19 mouse cellular contexts compared by ENCODE assay signal in genomic region chr3:22023551-22023950, GRCm38 (mm10). TPM values are rescaled to one million over a fixed set of nuclear protein-coding genes. Genes with fewer than 3 reads are reported as not detected.
A peak's percentile ranks its signal among the peaks of the same experiment; 100 is the strongest.
DNase-seq lines count a peak whose midpoint lies in the region; ATAC-seq lines count a peak whose summit lies in the region.
"Had no signal": no experiment of that assay in that cellular context is flagged by ENCODE, and none has a peak within 500 bp of the region (broad histone marks: within the 10 kb centered on the region; RNA-seq: fewer than 3 reads in every experiment).

No protein-coding gene starts in this region.

- ATAC-seq in frontal cortex, adult (ENCODE audit: low TSS enrichment): peak; percentile 55; the same call in 1 of the 2 replicates
- no peak for ATAC-seq in kidney, embryonic 16.5 days (ENCODE audit: low FRiP score, low TSS enrichment)
- ATAC-seq: activated CD4-positive, CD25-positive, alpha-beta regulatory T cell, adult 4 months; forebrain, embryonic 14.5 days; Patski had no signal

- peak overlapping the region; percentile 1; the same call in 1 of the 2 replicates for H3K27ac ChIP-seq in kidney, embryonic 16.5 days (ENCODE audit: low read length)
- H3K27ac ChIP-seq: hindbrain, embryonic 15.5 days; left cerebral cortex, adult 2 months; limb, embryonic 12.5 days; liver, embryonic 14.5 days had no signal

- DNase-seq in frontal cortex, postnatal 25 days (ENCODE audit: low spot score in 2 of 2): no peak
- no peak for DNase-seq in kidney, postnatal 14 days
- peak; percentile 6 for DNase-seq in cerebellum, adult 9-11 months
- peak; percentile 8 for DNase-seq in retina, embryonic 14.5 days (ENCODE audit: low spot score)
- DNase-seq in lung, postnatal 14 days: no peak
- DNase-seq: adrenal gland, postnatal 25 days; heart, adult 18-20 months; spleen, adult 18-20 months; thymus, adult 2 months had no signal

- no peaks in the 10 kb centered on the region for H3K36me3 ChIP-seq in kidney, embryonic 16.5 days (ENCODE audit: insufficient read depth, low read length)
- H3K36me3 ChIP-seq: hindbrain, embryonic 15.5 days; limb, embryonic 12.5 days had no signal

- peaks cover 21% of the 10 kb centered on the region for H3K4me1 ChIP-seq in kidney, embryonic 16.5 days (ENCODE audit: insufficient read depth, low read length)
- H3K4me1 ChIP-seq: hindbrain, embryonic 15.5 days had no signal

- no peak overlapping the region for H3K9ac ChIP-seq in kidney, embryonic 16.5 days (replicated peaks; ENCODE audit: low read length)
- H3K9ac ChIP-seq: hindbrain, embryonic 15.5 days; limb, embryonic 12.5 days; liver, embryonic 14.5 days had no signal

- no peaks in the 10 kb centered on the region for H3K9me3 ChIP-seq in kidney, embryonic 16.5 days (ENCODE audit: low read length)
- H3K9me3 ChIP-seq: hindbrain, embryonic 15.5 days; limb, embryonic 12.5 days had no signal

- 71% methylated on average over 5 of the region's 5 CpGs for WGBS in kidney, embryonic 16.5 days

- no peaks in the 10 kb centered on the region for H3K27me3 ChIP-seq in kidney, embryonic 16.5 days (ENCODE audit: insufficient read depth, low read length)
- H3K27me3 ChIP-seq: hindbrain, embryonic 15.5 days; limb, embryonic 12.5 days; megakaryocyte, embryonic 14.5 days; Patski had no signal

- H3K4me3 ChIP-seq in kidney, embryonic 16.5 days (ENCODE audit: low read length): no peak overlapping the region
- H3K4me3 ChIP-seq: hindbrain, embryonic 15.5 days; left cerebral cortex, adult 2 months; limb, embryonic 12.5 days; megakaryocyte, embryonic 14.5 days had no signal

- H3K4me2 ChIP-seq in kidney, embryonic 16.5 days (replicated peaks; ENCODE audit: low read depth, low read length): no peak overlapping the region
- H3K4me2 ChIP-seq: hindbrain, embryonic 15.5 days; limb, embryonic 12.5 days had no signal

RNA-seq across cellular contexts. Expression of gene Tbl1xr1, which starts 52.9 kb away (rescaled TPM):
- polyA plus RNA-seq in kidney, embryonic 16.5 days (2015; fragmentation: Nextera tagmentation; extraction: Ambion mirVana): 19.2 and 23.2 TPM in 2 replicates

Comparison
In these comparisons a context has a peak if more than half of its experiments do, and no peak if none do; other contexts are left out.
1. DNase-seq: peak in cerebellum, adult 9-11 months (single experiment) and retina, embryonic 14.5 days (single experiment); none in frontal cortex, postnatal 25 days (0 of 2), kidney, postnatal 14 days (single experiment) and lung, postnatal 14 days (single experiment).